Mouse (Mus musculus): ENCODE data around the gene Ptchd3. TPM values are rescaled to one million over a fixed set of nuclear protein-coding genes. Genes with fewer than 3 reads are reported as not detected.

Ptchd3 gene
- total RNA-seq (2021): not detected
- long read RNA-seq, experiment 1: 0 reads
- long read RNA-seq, experiment 2: 0 reads

GRCm38 (mm10) chr11:121829947-121830346 lies at the start of gene Ptchd3:
Gene Ptchd3, plus strand, starts transcription at chr11:121830247.
- no peak for DNase-seq (ENCODE audit: low spot score in 2 of 2)

DNA sequence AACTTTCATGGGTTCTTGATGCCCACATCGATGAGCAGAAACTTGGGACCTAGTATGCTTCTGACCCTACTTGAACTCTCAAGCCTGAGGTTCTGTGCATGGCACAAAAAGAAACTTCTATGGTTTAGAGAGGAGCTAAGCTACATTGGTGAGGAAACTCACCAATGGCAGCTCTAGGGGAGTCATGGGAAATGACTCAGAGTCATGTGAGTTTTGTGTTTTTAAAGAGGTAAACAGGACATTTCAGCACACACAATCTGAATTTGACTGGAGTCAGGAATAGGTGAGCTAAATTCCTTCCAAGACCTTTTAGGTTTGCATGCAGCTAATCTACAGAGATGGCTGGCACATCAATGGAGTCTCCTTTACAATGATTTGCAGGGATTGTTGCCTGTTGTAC lies 48.2 kb upstream of the Ptchd3 start:
- no peak for DNase-seq (ENCODE audit: low spot score in 2 of 2)

- no peak for DNase-seq (ENCODE audit: low spot score in 2 of 2)
Observed at GRCm38 (mm10) chr11:121787456-121787855, 42.6 kb upstream of the Ptchd3 start.

GRCm38 (mm10) chr11:121789566-121789965 lies 40.5 kb upstream of the Ptchd3 start:
- no peak for DNase-seq (ENCODE audit: low spot score in 2 of 2)

DNA sequence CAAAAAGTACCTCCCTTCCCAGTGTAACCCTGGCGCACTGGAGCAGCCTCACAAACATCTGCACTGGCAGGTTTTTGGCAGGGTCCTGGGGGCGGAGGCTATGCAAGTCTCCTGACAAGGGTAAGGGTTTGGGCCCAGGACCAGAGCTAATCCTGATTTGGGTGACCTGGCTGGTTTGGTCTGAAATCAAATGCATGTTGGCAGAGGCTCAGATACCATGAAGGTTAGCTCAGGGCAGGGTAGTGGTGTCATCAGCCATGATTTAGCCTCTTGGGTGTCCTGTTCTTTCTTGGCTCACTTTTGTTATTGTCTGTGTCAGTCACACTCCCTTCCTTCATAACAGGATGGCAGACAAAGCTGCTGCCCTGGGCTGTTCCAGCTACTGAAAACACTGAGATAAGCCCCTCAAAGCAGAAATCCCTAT lies 39.4 kb upstream of the Ptchd3 start:
- DNase-seq (ENCODE audit: low spot score in 2 of 2): peak in 1 of 2 experiments; percentile 22

DNA sequence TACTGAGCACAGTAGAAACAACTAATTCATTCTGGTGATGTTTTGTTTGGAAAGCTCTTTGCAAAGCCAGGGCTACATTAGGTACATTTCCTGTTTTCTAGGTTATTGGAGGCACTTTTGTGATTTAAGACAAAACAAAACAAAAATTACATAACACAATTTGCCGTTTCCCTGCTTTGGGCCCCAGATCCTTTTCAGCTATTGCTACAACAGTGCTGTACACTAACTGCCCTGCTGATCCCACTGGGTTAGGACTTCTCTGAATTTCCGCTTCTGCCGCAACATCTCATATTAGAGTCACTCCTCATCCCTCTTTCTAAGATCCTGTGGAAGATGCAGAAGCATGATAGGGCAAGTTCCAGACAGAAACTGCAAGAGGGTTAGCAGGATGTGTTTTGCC lies 38.6 kb upstream of the Ptchd3 start:
- DNase-seq (ENCODE audit: low spot score in 2 of 2): no peak

GRCm38 (mm10) chr11:121791991-121792390 lies 38.1 kb upstream of the Ptchd3 start:
- DNase-seq (ENCODE audit: low spot score in 2 of 2): no peak

DNA sequence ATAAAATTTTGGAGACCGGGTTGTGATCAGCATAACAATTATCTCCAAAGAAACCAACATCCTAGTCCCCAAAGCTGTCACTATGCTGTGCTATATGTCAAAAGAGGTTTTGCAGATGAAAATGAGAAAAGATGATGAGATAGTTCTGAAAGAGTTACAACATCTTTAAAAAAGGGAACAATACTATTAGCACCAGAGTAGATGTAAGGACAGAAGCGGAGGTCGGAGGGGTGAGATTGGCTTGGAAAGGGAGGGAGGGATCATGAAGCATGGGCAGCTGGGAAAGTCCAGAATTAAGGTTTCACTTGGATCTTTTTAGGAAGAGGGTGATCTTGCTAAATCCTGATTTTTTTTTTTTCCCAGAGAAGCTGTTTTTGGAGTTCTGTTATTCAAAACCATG lies 36.5 kb upstream of the Ptchd3 start:
- DNase-seq (ENCODE audit: low spot score in 2 of 2): no peak

DNA sequence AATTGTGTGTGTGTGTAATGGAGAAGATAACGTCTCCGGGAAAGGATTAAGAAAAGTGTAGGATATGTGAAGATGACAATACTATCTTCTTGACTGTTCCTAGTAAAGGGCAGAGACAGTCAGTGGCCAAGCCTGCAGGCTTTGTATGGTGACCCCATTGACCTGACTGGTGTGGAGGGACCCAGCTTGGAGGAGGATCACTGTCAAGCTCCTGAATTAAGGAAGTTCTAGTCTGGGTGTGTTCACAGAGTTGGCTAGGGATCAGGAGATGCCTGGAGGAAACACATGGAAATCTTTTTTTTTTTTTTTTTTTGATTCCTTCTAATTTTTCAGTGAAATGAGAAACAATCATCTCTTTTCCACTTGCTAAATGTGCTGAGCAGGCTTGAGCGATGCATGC lies 35.9 kb upstream of the Ptchd3 start:
- DNase-seq (ENCODE audit: low spot score in 2 of 2): no peak

GRCm38 (mm10) chr11:121794591-121795199 lies 35.4 kb upstream of the Ptchd3 start:
- no peak for DNase-seq (ENCODE audit: low spot score in 2 of 2)

DNA sequence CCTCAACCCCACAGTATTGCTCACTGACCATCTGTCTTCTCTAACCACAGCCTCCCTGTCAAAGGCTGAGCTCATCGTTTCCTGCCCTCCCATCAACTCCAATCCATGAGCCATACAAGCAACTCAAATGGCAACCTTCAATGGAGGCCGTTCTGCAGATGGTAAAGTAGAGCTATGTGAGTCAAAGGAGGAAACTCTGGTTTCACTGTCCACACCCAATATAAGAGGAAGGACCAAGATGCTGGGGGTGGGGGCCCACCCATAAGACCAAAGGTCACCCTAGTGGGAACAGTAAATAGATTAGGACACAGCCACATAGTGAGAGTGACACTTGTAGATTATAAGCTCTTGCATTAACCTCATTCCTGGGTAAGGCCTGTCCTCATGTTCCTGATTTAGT lies 34.1 kb upstream of the Ptchd3 start:
- DNase-seq (ENCODE audit: low spot score in 2 of 2): no peak

DNA sequence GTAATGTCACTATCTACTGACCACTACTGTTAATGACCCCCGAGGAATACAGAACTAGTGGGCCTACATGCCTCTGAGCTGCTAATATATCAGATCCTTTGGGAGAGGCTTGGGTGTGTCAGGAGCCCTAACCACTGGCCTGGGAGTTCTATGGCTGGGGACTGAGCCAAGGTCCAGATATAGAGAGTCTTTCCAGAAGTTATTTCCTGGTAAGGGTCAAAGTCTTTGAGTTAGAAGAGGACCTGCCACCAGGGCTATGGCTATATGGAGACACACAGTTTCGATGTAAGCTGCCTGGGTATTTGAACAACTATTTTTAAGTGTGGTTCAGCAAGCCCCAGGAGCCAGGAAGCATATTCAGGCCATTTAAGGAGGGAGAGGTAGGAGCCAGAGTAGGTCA lies 31.5 kb upstream of the Ptchd3 start:
- no peak for DNase-seq (ENCODE audit: low spot score in 2 of 2)

GRCm38 (mm10) chr11:121799746-121800299 lies 30.2 kb upstream of the Ptchd3 start:
- DNase-seq (ENCODE audit: low spot score in 2 of 2): no peak

DNA sequence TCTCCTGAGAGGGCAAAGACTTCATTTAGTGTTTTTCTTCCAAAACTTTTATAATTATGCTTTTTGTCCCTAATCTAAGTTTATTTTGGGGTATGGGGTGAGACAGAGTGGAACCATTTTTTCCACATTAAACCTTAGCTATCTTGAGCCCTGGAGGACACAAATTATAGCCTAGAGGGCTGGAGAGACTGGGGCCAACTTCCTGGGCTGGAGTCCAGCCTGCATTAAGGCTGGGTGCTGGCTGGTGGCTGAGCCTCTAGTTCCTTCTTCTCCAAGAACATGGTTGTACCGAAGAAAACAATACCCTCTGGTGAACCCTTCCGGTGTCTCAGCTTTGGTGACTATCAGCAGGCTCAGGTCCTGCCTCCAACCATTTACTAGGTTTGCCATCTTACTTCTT lies 27.3 kb upstream of the Ptchd3 start:
- DNase-seq (ENCODE audit: low spot score in 2 of 2): no peak

- DNase-seq (ENCODE audit: low spot score in 2 of 2): no peak
Observed at GRCm38 (mm10) chr11:121804258-121805027, 25.6 kb upstream of the Ptchd3 start.

DNA sequence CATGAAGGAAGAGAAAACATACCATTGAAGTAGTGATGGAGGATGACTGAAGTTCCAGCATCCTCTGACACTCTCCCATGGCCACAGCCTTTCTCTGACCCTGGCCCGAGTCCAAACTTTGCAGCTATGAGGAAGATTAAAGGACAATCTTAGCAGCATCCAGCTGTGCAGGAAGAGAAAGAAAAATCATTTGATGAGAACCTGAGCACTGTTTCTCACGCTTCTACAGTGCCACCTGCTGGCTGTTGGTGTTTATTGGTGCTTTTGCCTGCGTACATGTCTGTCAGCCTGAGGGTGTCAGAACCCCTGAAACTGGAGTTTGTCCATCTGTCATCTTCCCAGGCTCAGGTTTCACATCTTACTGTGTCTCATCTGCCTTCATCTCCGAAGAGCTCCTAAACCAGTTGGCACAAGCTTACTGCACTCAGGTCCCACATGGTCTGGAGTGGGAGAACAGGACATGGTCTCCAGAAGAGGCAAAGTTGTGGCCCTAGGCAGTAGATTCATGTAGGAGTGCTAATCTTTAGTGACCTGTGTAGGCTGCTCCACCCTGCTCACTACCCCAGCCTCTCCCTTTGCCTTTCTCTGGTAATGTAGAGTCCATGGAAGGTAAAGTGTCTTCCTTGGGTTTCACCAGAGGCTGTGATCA lies 21.7 kb upstream of the Ptchd3 start:
- DNase-seq (ENCODE audit: low spot score in 2 of 2): peak; percentile 79 to 86

- DNase-seq (ENCODE audit: low spot score in 2 of 2): no peak
Observed at GRCm38 (mm10) chr11:121808866-121809265, 21.2 kb upstream of the Ptchd3 start.

GRCm38 (mm10) chr11:121845923-121846322 lies 15.9 kb downstream of the Ptchd3 start:
- no peak for DNase-seq (ENCODE audit: low spot score in 2 of 2)

DNA sequence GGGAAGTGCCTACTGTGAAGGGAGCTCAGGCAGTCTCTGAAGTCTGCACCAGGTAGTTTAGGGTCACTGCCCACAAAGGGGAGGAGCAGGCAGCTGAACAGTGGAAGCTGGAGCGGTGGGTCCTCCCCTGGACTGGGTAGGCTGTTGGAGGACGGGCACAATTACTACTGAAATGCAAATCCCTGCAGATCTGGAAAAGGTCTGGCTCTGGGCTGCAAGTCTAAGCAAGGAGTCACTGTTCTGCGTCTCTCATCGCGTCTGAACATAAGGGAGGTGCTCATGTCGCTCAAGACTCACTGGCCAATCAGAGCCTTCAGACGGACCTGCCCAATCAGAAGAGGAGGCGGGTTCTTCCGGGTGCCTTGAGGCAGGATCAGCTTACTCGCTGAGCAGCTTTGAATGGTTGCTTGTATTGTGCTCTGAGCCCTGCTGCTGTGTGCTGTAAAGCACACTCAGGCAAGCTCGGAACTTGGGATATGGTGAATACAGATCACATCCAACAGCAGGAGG lies 17.8 kb downstream of the Ptchd3 start:
- peak; percentile 34 to 47 for DNase-seq (ENCODE audit: low spot score in 2 of 2)

Data from adrenal gland, adult 18-20 months (tissue).